Mouse (Mus musculus): Measurements from ENCODE around the gene Nr2f2. TPM values are rescaled to one million over a fixed set of nuclear protein-coding genes. Genes with fewer than 3 reads are reported as not detected.

Nr2f2 gene
- total RNA-seq, 1 experiment from 2014 or later, result 101 TPM

- DNase-seq, result peak; percentile 65
Observed at GRCm38 (mm10) chr7:70350781-70351551, 15.6 kb downstream of the Nr2f2 start.

- DNase-seq, result no peak
Observed at GRCm38 (mm10) chr7:70349981-70350670, 16.4 kb downstream of the Nr2f2 start.

GRCm38 (mm10) chr7:70348977-70349615, 17.4 kb downstream of the Nr2f2 start:
- no peak for DNase-seq

GRCm38 (mm10) chr7:70348064-70348976, 18.2 kb downstream of the Nr2f2 start:
- no peak for DNase-seq

- DNase-seq, result no peak
Observed at GRCm38 (mm10) chr7:70347618-70347958, 18.9 kb downstream of the Nr2f2 start.

- DNase-seq, result no peak
Observed at GRCm38 (mm10) chr7:70346951-70347617, 19.5 kb downstream of the Nr2f2 start.

GRCm38 (mm10) chr7:70346010-70346536, 20.5 kb downstream of the Nr2f2 start:
- peak; percentile 85 for DNase-seq

- no peak for DNase-seq
Observed at GRCm38 (mm10) chr7:70343426-70343825, 23.1 kb downstream of the Nr2f2 start.

GRCm38 (mm10) chr7:70342771-70343170, 23.8 kb downstream of the Nr2f2 start:
- no peak for DNase-seq

GRCm38 (mm10) chr7:70342076-70342475, 24.5 kb downstream of the Nr2f2 start:
- DNase-seq, result no peak

- no peak for DNase-seq
Observed at GRCm38 (mm10) chr7:70339998-70340630, 26.4 kb downstream of the Nr2f2 start.

- DNase-seq, result no peak
Observed at GRCm38 (mm10) chr7:70338265-70338640, 28.3 kb downstream of the Nr2f2 start.

- no peak for DNase-seq
Observed at GRCm38 (mm10) chr7:70337581-70338264, 28.8 kb downstream of the Nr2f2 start.

- DNase-seq, result no peak
Observed at GRCm38 (mm10) chr7:70336571-70337240, 29.8 kb downstream of the Nr2f2 start.

- DNase-seq, result no peak
Observed at GRCm38 (mm10) chr7:70336126-70336525, 30.4 kb downstream of the Nr2f2 start.

GRCm38 (mm10) chr7:70335411-70335810, 31.1 kb downstream of the Nr2f2 start:
- DNase-seq, result no peak

- peak; percentile 85 for DNase-seq
Observed at GRCm38 (mm10) chr7:70334836-70335235, 31.7 kb downstream of the Nr2f2 start.

- DNase-seq, result no peak
Observed at GRCm38 (mm10) chr7:70333851-70334250, 32.7 kb downstream of the Nr2f2 start.

GRCm38 (mm10) chr7:70332926-70333664, 33.4 kb downstream of the Nr2f2 start:
- DNase-seq, result no peak
